Mouse (Mus musculus): ENCODE measurements around the gene Fam69a. TPM values are rescaled to one million over a fixed set of nuclear protein-coding genes. Genes with fewer than 3 reads are reported as not detected.

The Fam69a gene
- total and polyA plus RNA-seq, 2 experiments from 2014 or later, result 5.7 to 18.6 TPM

DNA sequence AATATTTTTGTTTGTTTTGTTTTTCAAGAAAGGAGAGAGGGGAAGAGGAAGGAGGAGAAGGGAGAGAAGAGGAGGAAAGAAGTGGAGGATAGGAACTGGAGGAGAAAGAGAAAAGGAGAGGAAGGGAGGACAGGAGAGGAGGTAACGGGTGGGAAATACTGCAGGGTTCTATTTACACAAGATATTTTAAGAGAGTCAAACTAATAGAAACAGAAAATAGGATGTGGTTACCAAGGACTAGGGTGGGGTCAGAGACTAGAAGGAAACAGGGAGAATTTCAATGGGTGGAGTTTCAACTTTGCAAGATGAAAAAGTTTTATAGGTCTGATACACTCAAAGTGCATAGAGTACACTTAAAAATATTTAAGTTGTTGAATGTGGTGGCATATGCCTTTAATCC lies 7.0 kb downstream of the Fam69a start:
- no peak overlapping the region for H3K9ac ChIP-seq (replicated peaks; ENCODE audit: low read depth, low read length)
- H3K27ac ChIP-seq (ENCODE audit: low read depth), result no peak overlapping the region
- H3K36me3 ChIP-seq (replicated peaks; ENCODE audit: control insufficient read depth, insufficient read depth, low read length), result no peaks in the 10 kb centered on the region
- H3K9me3 ChIP-seq (replicated peaks; ENCODE audit: control insufficient read depth, low read length), result no peaks in the 10 kb centered on the region
- ATAC-seq (ENCODE audit: insufficient read depth, low read depth) (no peak), DNase-seq (ENCODE audit: low spot score) (no peak)
- no peak overlapping the region for H3K4me2 ChIP-seq (ENCODE audit: low read depth, low read length)
- H3K27me3 ChIP-seq (ENCODE audit: control insufficient read depth, insufficient read depth, low read length), result no peaks in the 10 kb centered on the region
- peaks cover 4% of the 10 kb centered on the region; the same call in 1 of the 2 replicates for H3K4me1 ChIP-seq (ENCODE audit: control insufficient read depth, insufficient read depth)
- WGBS, result 89% methylated on average over 1 of the region's 1 CpGs
- TF ChIP-seq EP300 (IDR thresholded peaks at IDR 0.05; ENCODE audit: low read depth) (no peak), CTCF (IDR thresholded peaks at IDR 0.05; ENCODE audit: low read depth) (no peak)
- H3K4me3 ChIP-seq (ENCODE audit: low read depth, low read length), result no peak overlapping the region

DNA sequence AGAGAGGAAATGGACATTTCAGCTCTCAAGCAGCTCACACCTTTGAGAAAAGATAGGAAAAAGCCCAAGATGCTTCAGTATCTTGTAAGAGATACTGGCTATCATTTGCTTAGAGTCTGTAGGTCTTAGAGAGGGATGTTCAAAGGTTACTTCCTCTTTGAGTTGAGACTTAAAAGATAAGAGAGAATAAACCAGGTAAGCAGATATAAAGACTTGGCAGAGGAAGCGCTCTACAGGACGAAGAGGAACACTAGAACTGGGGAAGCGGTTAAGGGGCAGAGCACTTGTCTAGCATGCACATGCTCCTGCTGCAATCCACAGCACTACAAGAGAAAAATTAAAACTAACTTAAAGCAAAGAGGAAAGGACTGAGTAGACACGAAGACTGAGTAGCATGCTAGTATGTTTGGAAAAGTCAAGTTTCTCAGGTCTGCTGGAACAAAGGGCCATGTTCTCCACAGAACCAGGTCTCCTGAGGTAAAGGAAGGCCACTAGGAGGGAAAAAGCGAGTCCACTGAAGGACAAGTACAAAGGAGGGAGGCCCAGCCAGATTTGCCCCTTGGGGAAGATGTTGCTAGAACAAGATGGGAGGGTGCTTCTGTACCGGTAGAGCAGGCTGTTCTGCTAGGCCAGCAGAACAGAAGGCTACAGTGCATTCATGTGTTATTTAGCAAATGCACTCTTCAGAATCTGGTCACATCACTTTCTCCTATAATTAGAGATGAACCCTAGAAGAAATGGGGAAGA lies 8.4 kb downstream of the Fam69a start:
- H3K4me2 ChIP-seq (ENCODE audit: low read depth, low read length), result no peak overlapping the region
- no peak overlapping the region for H3K9ac ChIP-seq (replicated peaks; ENCODE audit: low read depth, low read length)
- no peaks in the 10 kb centered on the region for H3K36me3 ChIP-seq (replicated peaks; ENCODE audit: control insufficient read depth, insufficient read depth, low read length)
- H3K27ac ChIP-seq (ENCODE audit: low read depth), result no peak overlapping the region
- no peak for TF ChIP-seq EP300 (IDR thresholded peaks at IDR 0.05; ENCODE audit: low read depth)
- TF ChIP-seq CTCF (IDR thresholded peaks at IDR 0.05; ENCODE audit: low read depth), result no peak
- no peaks in the 10 kb centered on the region for H3K9me3 ChIP-seq (replicated peaks; ENCODE audit: control insufficient read depth, low read length)
- peaks cover 4% of the 10 kb centered on the region; the same call in 1 of the 2 replicates for H3K4me1 ChIP-seq (ENCODE audit: control insufficient read depth, insufficient read depth)
- no peak overlapping the region for H3K4me3 ChIP-seq (ENCODE audit: low read depth, low read length)
- H3K27me3 ChIP-seq (ENCODE audit: control insufficient read depth, insufficient read depth, low read length), result no peaks in the 10 kb centered on the region
- ATAC-seq (ENCODE audit: insufficient read depth, low read depth), result no peak
- DNase-seq (ENCODE audit: low spot score), result no peak
- 77% methylated on average over 6 of the region's 6 CpGs for WGBS

DNA sequence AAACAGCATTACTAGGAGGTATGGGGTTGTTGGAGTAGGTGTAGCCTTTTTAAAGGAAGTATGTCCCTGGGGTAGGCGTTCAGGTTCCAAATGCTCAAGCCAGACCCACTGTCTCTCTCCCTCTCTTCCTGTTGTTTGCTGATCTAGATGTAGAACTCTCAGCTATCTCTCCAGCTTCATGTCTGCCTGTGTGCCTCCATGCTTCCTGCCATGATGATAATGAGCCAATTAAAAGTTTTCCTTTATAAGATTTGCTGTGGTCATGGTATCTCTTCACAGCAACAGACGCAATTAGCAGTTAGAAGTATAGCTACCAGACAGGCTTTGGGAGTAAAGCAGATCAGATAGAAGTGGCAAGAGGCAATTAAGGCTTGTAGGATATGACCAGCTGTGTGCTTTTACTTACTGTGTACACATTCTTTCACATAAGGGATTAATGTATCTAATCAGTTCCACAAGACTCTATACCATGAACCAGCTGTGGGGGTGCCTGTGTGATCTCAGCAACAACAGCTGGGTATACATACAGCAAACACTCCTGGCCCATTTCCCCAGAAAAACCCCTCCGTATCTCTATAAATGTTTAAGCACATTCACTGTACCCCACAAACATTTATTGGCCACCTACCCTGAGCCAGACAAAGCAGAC lies 9.1 kb downstream of the Fam69a start:
- H3K27ac ChIP-seq (ENCODE audit: low read depth), result no peak overlapping the region
- TF ChIP-seq EP300 (IDR thresholded peaks at IDR 0.05; ENCODE audit: low read depth), result no peak
- TF ChIP-seq CTCF (IDR thresholded peaks at IDR 0.05; ENCODE audit: low read depth), result no peak
- H3K27me3 ChIP-seq (ENCODE audit: control insufficient read depth, insufficient read depth, low read length), result no peaks in the 10 kb centered on the region
- H3K36me3 ChIP-seq (replicated peaks; ENCODE audit: control insufficient read depth, insufficient read depth, low read length), result no peaks in the 10 kb centered on the region
- no peak overlapping the region for H3K4me3 ChIP-seq (ENCODE audit: low read depth, low read length)
- DNase-seq (ENCODE audit: low spot score), result no peak
- H3K9me3 ChIP-seq (replicated peaks; ENCODE audit: control insufficient read depth, low read length), result no peaks in the 10 kb centered on the region
- H3K4me2 ChIP-seq (ENCODE audit: low read depth, low read length), result no peak overlapping the region
- 73% methylated on average over 3 of the region's 3 CpGs for WGBS
- no peak for ATAC-seq (ENCODE audit: insufficient read depth, low read depth)
- no peak overlapping the region for H3K9ac ChIP-seq (replicated peaks; ENCODE audit: low read depth, low read length)
- peaks cover 10% of the 10 kb centered on the region; the same call in 1 of the 2 replicates for H3K4me1 ChIP-seq (ENCODE audit: control insufficient read depth, insufficient read depth)

DNA sequence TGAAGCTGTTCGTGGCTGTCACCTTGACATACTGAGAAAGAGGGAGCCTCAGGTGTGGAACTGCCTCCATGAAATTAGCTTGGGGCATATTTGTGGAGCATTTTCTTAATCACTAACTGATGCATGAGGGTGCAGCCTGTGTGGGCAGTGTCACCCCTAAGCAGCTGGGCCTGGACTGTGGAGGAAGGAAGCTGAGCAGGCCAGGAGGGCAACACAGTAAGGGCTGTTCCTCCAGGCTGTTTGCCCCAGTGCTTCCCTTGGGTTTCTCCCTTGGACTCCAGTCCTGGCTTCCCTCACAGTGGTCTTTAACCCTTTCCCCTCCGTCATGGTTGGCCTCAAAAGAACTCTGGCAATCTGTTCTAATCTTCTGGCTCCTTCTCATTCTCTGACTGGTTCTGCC lies 13.6 kb downstream of the Fam69a start:
- H3K36me3 ChIP-seq (replicated peaks; ENCODE audit: control insufficient read depth, insufficient read depth, low read length), result no peaks in the 10 kb centered on the region
- H3K9ac ChIP-seq (replicated peaks; ENCODE audit: low read depth, low read length), result no peak overlapping the region
- H3K27ac ChIP-seq (ENCODE audit: low read depth), result no peak overlapping the region
- 61% methylated on average over 2 of the region's 2 CpGs for WGBS
- H3K9me3 ChIP-seq (replicated peaks; ENCODE audit: control insufficient read depth, low read length), result no peaks in the 10 kb centered on the region
- H3K4me2 ChIP-seq (ENCODE audit: low read depth, low read length), result no peak overlapping the region
- ATAC-seq (ENCODE audit: insufficient read depth, low read depth) (no peak), DNase-seq (ENCODE audit: low spot score) (no peak)
- TF ChIP-seq EP300 (IDR thresholded peaks at IDR 0.05; ENCODE audit: low read depth), result no peak
- no peak for TF ChIP-seq CTCF (IDR thresholded peaks at IDR 0.05; ENCODE audit: low read depth)
- H3K27me3 ChIP-seq (ENCODE audit: control insufficient read depth, insufficient read depth, low read length), result no peaks in the 10 kb centered on the region
- no peak overlapping the region for H3K4me3 ChIP-seq (ENCODE audit: low read depth, low read length)
- H3K4me1 ChIP-seq (ENCODE audit: control insufficient read depth, insufficient read depth), result peaks cover 14% of the 10 kb centered on the region

DNA sequence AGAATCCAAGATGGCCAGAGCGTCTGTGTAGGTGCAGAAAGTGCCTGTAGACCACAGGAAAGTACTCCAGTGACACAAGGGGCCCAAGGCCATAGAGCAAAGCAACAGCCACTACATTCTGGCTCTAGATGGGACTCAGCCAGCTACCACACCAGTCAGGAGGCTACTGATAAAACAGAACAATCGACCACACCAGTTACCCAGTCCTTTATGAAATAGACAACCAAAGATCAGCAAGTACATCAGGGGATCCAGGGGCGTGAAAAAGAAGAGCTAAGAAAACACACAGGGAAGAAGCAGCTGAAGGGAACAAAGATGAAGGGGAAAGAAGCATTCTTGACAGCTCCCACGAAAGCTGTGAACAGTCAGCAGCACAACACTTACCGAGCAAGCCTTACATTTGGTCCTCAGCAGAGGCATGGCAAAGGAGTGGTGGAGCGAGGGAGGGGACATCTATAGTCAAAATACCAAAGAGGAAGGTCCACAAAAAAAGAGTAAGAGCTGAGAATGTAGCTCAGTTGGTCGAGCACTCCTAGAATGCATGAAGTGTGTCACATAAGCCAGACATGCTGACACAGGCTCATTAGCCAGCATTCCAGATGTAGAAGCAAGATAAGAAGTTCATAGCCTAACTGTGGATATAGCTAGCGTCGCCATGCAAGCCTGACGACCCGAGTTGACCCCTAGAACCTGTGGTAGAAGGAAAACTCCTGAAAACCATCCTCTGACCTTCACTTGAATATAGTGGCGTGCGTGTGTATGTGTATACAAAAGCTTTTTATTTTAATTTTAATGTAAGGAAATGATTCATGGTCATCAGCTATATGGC lies 14.2 kb downstream of the Fam69a start:
- 56% methylated on average over 13 of the region's 13 CpGs for WGBS
- H3K27ac ChIP-seq (ENCODE audit: low read depth), result peak overlapping the region; percentile 4; the same call in 1 of the 2 replicates
- no peaks in the 10 kb centered on the region for H3K27me3 ChIP-seq (ENCODE audit: control insufficient read depth, insufficient read depth, low read length)
- H3K36me3 ChIP-seq (replicated peaks; ENCODE audit: control insufficient read depth, insufficient read depth, low read length), result no peaks in the 10 kb centered on the region
- ATAC-seq (ENCODE audit: insufficient read depth, low read depth) (no peak), DNase-seq (ENCODE audit: low spot score) (no peak)
- no peak for TF ChIP-seq CTCF (IDR thresholded peaks at IDR 0.05; ENCODE audit: low read depth)
- no peak for TF ChIP-seq EP300 (IDR thresholded peaks at IDR 0.05; ENCODE audit: low read depth)
- no peak overlapping the region for H3K4me3 ChIP-seq (ENCODE audit: low read depth, low read length)
- H3K4me1 ChIP-seq (ENCODE audit: control insufficient read depth, insufficient read depth), result peaks cover 14% of the 10 kb centered on the region
- no peaks in the 10 kb centered on the region for H3K9me3 ChIP-seq (replicated peaks; ENCODE audit: control insufficient read depth, low read length)
- no peak overlapping the region for H3K9ac ChIP-seq (replicated peaks; ENCODE audit: low read depth, low read length)
- H3K4me2 ChIP-seq (ENCODE audit: low read depth, low read length), result no peak overlapping the region

All from heart, postnatal 0 days (tissue).